Mouse (Mus musculus) liver, embryonic 14.5 days (tissue): ENCODE measurements around the gene Sipa1l3.

Source experiments
- CTCF ChIP-seq: IDR thresholded peaks from 2 replicates; pipeline ENCODE4 v1.5.1; 2016; ENCODE audit warnings: antibody characterized with exemption, low read depth, control low read depth
- EP300 ChIP-seq: IDR thresholded peaks from 2 replicates; pipeline ENCODE4 v1.6.1; 2016; ENCODE audit warnings: antibody characterized with exemption, low read depth

GRCm38 (mm10) chr7:29343746-29344145 lies 174.7 kb downstream of the Sipa1l3 start:
- TF ChIP-seq CTCF (no peak), EP300 (no peak)
